Mouse (Mus musculus) liver, adult 2 months (tissue): ENCODE results near the gene Arglu1.

Source experiments
- CTCF ChIP-seq: fragments of 200-500 bp; IDR thresholded peaks from 2 replicates; pipeline ENCODE4 v1.5.1; 2011; ENCODE audit warnings: low read depth, low read length, control low read depth
- POLR2A ChIP-seq: fragments of 200-500 bp; IDR thresholded peaks from 2 replicates; pipeline ENCODE4 v1.6.1; 2011; ENCODE audit warnings: low read length, control low read depth; ENCODE audit not compliant: insufficient read depth; ENCODE audit errors: extremely low read depth

- no peak for TF ChIP-seq CTCF
- no peak for TF ChIP-seq POLR2A
Observed at GRCm38 (mm10) chr8:8622031-8622430, 68.3 kb downstream of the Arglu1 start.
